Mouse (Mus musculus) liver, adult 2 months (tissue): Measurements from ENCODE around the gene Eps8l3. TPM values are rescaled to one million over a fixed set of nuclear protein-coding genes. Genes with fewer than 3 reads are reported as not detected.
"Not testable (repeated sequence)": the region's sequence is repeated elsewhere in the genome, so short reads cannot be mapped to it uniquely, and the experiment has no call there.

Source experiments
- DNase-seq: peaks from one replicate; pipeline ENCODE4 v3.0.0-alpha.2; 2011; ENCODE audit warnings: low read depth, low spot score; ENCODE audit errors: extremely low read depth
- H3K27ac ChIP-seq: fragments of 200-500 bp; replicated peaks from 2 replicates; pipeline ENCODE4 v1.5.1; 2012; ENCODE audit warnings: low read depth, mild to moderate bottlenecking, control low read depth, inconsistent platforms, low read length; ENCODE audit not compliant: insufficient read depth
- H3K27me3 ChIP-seq: fragments of 200-500 bp; 2 replicates; pipeline ENCODE4 v1.6.1; 2012; ENCODE audit warnings: mild to moderate bottlenecking, moderate library complexity, low read length, inconsistent platforms; ENCODE audit not compliant: control insufficient read depth, insufficient read depth
- H3K36me3 ChIP-seq: fragments of 200-500 bp; 2 replicates; pipeline ENCODE4 v1.6.1; 2012; ENCODE audit warnings: low read length, inconsistent platforms; ENCODE audit not compliant: control insufficient read depth, insufficient read depth
- H3K4me1 ChIP-seq: fragments of 200-500 bp; 2 replicates; pipeline ENCODE4 v1.6.1; 2011; ENCODE audit warnings: low read length; ENCODE audit not compliant: control insufficient read depth, insufficient read depth
- H3K4me3 ChIP-seq: fragments of 200-500 bp; 2 replicates; pipeline ENCODE4 v1.5.1; 2011; ENCODE audit warnings: low read depth, mild to moderate bottlenecking, control low read depth, low read length, moderate library complexity; ENCODE audit not compliant: insufficient read depth
- H3K79me2 ChIP-seq: fragments of 200-500 bp; 2 replicates; pipeline ENCODE4 v1.6.1; 2012; ENCODE audit warnings: inconsistent platforms, mild to moderate bottlenecking, low read length, moderate library complexity; ENCODE audit not compliant: control insufficient read depth, insufficient read depth
- H3K9ac ChIP-seq: fragments of 200-500 bp; 2 replicates; pipeline ENCODE4 v1.6.1; 2012; ENCODE audit warnings: low read depth, mild to moderate bottlenecking, control low read depth, inconsistent platforms, low read length
- CTCF ChIP-seq: fragments of 200-500 bp; IDR thresholded peaks from 2 replicates; pipeline ENCODE4 v1.5.1; 2011; ENCODE audit warnings: low read depth, low read length, control low read depth
- POLR2A ChIP-seq: fragments of 200-500 bp; IDR thresholded peaks from 2 replicates; pipeline ENCODE4 v1.6.1; 2011; ENCODE audit warnings: low read length, control low read depth; ENCODE audit not compliant: insufficient read depth; ENCODE audit errors: extremely low read depth
- WGBS: fragments of 180-500 bp; shearing (Covaris S2); methylation state at CpG from one replicate; pipeline ENCODE4 v1.1.7; 2018; 5-methylcytosine and 5-hydroxymethylcytosine counted together
- polyA plus RNA-seq: library from polyadenylated mRNA; depleted of rRNA; stranded (reverse); fragments of >200 nt; gene quantifications from 2 replicates; pipeline ENCODE4 v1.2.3, GENCODE M21; 2012
- total RNA-seq: library from RNA; depleted of rRNA; stranded (reverse); fragments of >200 nt; gene quantifications from 2 replicates; pipeline ENCODE4 v1.2.3, GENCODE M21; 2014

Gene Eps8l3
- total and polyA plus RNA-seq, 2 experiments, result under 0.01 to 0.07 TPM

DNA sequence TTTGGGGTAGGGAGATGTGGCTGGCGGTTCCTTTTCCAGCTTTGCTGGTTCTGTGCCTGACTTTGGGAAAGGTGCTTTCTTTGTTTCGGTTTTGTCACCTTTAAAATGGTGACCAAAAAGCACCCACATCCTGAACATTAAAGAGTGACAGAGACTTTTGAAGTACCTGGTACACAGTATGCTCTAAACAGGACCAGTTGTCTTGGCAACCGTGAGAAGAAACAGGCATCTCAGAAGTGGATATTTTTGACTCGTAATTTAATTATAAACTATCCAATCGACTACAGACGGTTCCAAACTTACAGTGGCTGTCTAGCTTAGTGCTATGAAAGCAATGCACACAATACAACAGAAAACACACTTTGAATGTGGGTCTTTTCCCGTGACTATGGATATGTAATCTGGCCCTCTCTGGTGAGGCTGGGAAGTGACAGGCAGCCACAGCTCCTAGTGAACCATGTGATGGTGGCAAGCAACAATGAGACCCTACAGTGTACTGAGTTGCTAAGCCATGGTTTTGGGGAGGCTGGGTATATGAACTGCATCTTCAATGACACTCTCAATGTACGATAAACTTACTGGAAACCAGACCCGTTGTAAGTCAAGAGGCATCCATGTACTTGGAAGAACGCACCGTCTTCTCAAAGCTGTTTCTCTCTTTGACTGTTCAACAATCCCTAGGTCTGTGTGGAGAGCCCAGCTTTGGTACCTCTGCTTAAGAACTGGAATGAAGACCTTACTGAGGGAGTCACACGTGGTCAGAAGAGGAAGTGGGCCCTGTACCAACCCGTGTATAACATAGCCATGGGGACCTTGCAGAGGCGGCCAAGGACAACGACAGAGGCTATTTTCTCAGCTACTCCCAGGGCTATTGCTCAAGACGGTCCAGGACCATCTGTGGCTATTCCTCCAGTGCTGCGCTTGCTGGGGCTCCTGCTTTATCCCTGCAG lies 23.5 kb upstream of the Eps8l3 start:
- H3K27ac ChIP-seq, result no peak overlapping the region
- H3K27me3 ChIP-seq, result no peaks in the 10 kb centered on the region
- H3K4me3 ChIP-seq, result no peak overlapping the region
- H3K9ac ChIP-seq, result no peak overlapping the region
- WGBS, result 87% methylated on average over 17 of the region's 17 CpGs
- TF ChIP-seq POLR2A (no peak), CTCF (no peak)
- H3K79me2 ChIP-seq, result no peaks in the 10 kb centered on the region
- DNase-seq, result no peak
- peaks cover 12% of the 10 kb centered on the region for H3K4me1 ChIP-seq
- no peaks in the 10 kb centered on the region for H3K36me3 ChIP-seq

DNA sequence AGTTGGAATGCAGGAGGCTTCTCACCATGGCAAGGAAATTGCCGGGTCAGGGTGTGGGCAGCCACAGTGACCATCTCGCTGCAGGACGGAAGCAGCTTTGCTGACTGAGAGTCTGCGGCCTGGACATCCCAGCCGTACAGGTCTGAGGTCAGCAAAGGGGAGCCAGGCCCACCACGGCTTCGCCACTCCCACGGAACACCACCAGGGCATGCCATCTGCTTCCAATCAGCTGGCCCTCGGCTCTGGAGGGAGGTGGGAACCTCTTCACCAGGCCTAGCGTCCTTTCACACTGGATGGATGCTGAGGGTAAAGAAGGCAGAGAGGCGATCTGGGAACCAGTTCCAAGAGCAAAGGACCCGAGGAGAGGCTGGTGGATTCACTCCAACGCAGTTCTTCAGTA lies 21.7 kb upstream of the Eps8l3 start:
- H3K27ac ChIP-seq, result no peak overlapping the region
- no peak for TF ChIP-seq CTCF
- no peak for TF ChIP-seq POLR2A
- no peaks in the 10 kb centered on the region for H3K27me3 ChIP-seq

DNA sequence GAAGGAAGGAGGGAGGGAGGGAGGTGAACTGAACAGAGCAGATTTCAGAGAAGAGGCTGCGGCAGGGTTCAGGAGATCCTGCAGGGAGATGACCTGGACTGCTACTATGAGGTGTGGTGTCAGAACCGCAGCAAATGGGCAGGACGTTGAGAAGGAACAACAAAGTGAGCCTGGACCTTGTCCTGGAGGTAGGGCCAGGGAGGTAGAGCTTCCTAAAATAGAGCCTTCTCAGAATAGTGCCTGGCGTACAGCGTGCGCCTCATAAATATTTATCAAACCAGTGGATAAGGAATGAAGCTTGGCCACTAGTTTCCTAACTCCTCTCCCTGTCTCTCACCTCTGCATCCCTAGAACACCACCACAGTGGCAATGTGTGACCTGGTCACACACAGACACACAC lies 19.4 kb upstream of the Eps8l3 start:
- no peak for TF ChIP-seq POLR2A
- Histone ChIP-seq H3K27me3 (no peaks in the 10 kb centered on the region), H3K27ac (peak overlapping the region; percentile 30; the same call in 1 of the 2 replicates), H3K4me3 (no peak overlapping the region), H3K79me2 (no peaks in the 10 kb centered on the region), H3K36me3 (no peaks in the 10 kb centered on the region), H3K4me1 (peaks cover 2% of the 10 kb centered on the region; the same call in 1 of the 2 replicates), H3K9ac (no peak overlapping the region)
- peak; percentile 66 for DNase-seq
- WGBS, result 27% methylated on average over 6 of the region's 6 CpGs

More for the DNA sequence above, 21.7 kb upstream of the Eps8l3 start:
- H3K36me3 ChIP-seq, result no peaks in the 10 kb centered on the region
- H3K79me2 ChIP-seq, result no peaks in the 10 kb centered on the region
- H3K9ac ChIP-seq, result no peak overlapping the region
- no peak overlapping the region for H3K4me3 ChIP-seq
- WGBS, result 87% methylated on average over 13 of the region's 13 CpGs
- DNase-seq, result no peak
- H3K4me1 ChIP-seq, result peaks cover 2% of the 10 kb centered on the region; the same call in 1 of the 2 replicates

DNA sequence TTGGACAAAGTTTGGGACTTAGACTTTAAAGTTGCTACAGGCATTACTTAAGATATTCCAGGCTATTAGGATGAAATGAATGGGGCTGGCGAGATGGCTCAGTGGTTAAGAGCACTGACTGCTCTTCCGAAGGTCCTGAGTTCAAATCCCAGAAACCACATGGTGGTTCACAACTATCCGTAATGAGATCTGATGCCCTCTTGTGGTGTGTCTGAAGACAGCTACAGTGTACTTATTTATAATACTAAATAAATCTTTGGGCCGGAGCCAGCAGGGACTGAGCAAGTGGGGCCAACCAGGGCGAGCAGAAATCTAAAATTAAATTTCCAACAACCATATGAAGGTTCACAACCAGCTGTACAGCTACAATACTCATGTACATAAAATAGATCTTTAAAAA lies 15.5 kb upstream of the Eps8l3 start:
- not testable (repeated sequence) for H3K27ac ChIP-seq

DNA sequence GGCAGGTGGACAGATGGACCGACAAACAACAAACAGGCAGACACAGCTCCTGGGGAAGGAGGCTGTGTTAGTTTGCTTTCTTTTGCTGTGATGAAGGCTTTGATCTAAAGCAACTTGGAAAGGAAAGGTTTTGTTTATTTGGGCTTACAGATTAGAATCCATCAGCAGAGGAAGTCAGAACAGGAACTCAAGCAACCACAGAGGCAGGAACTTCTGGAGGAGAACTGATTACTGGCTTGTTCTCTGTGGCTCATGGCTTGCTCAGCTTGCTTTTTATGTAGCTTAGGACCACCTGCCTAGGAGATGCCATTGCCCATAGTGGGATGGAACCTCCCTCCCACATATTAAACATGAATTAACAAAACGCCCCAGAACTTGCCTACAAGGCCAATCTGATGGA lies 14.6 kb upstream of the Eps8l3 start:
- no peak overlapping the region for H3K9ac ChIP-seq
- DNase-seq, result no peak
- peaks cover 19% of the 10 kb centered on the region for H3K4me1 ChIP-seq
- no peaks in the 10 kb centered on the region for H3K79me2 ChIP-seq
- no peak overlapping the region for H3K27ac ChIP-seq
- WGBS, result 75% methylated on average over 2 of the region's 2 CpGs
- no peak overlapping the region for H3K4me3 ChIP-seq
- no peaks in the 10 kb centered on the region for H3K36me3 ChIP-seq
- TF ChIP-seq POLR2A (no peak), CTCF (no peak)
- no peaks in the 10 kb centered on the region for H3K27me3 ChIP-seq

More for the DNA sequence above, 15.5 kb upstream of the Eps8l3 start:
- H3K79me2 ChIP-seq, H3K36me3 ChIP-seq, H3K4me3 ChIP-seq, H3K9ac ChIP-seq, H3K27me3 ChIP-seq, DNase-seq: not testable (repeated sequence)
- 89% methylated on average over 5 of the region's 5 CpGs for WGBS
- H3K4me1 ChIP-seq, result peaks cover 14% of the 10 kb centered on the region

DNA sequence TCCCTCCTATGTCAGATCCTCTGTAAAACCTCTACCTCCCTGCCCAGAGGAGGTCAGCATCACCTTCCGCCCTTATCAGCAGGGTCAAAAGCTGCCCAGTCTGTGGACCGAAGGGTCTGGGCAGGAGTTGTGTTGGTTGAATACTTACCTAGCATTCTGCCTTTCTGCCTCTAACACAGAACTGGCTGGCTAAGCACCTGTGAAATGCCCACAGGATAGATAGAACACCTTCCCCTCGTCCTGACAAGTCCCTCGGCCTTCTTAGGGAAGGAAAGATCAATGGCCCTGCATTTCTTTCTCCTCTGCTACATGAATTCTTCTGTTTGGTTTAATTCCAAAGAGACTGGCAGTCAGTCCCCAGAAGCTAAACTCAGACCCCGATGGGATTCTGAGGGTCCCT lies 13.6 kb upstream of the Eps8l3 start:
- peaks cover 17% of the 10 kb centered on the region for H3K4me1 ChIP-seq
- H3K9ac ChIP-seq, result no peak overlapping the region
- TF ChIP-seq POLR2A, result no peak
- no peaks in the 10 kb centered on the region for H3K36me3 ChIP-seq
- H3K79me2 ChIP-seq, result no peaks in the 10 kb centered on the region
- DNase-seq, result no peak
- no peak overlapping the region for H3K27ac ChIP-seq
- 90% methylated on average over 5 of the region's 5 CpGs for WGBS
- no peaks in the 10 kb centered on the region for H3K27me3 ChIP-seq
- no peak overlapping the region for H3K4me3 ChIP-seq
